Mouse (Mus musculus) C2C12 (cell line): ENCODE data around the gene Tmprss7. TPM values are rescaled to one million over a fixed set of nuclear protein-coding genes. Genes with fewer than 3 reads are reported as not detected.

Source experiments
- H3K27me3 ChIP-seq: one replicate; pipeline ENCODE4 v1.6.1; 2011; ENCODE audit not compliant: control insufficient read depth, insufficient read depth, insufficient read length
- H3K36me3 ChIP-seq: one replicate; pipeline ENCODE4 v1.6.1; 2011; ENCODE audit not compliant: control insufficient read depth, insufficient read depth
- H3K4me3 ChIP-seq: one replicate; pipeline ENCODE4 v1.5.1; 2011; ENCODE audit warnings: mild to moderate bottlenecking, control low read depth; ENCODE audit not compliant: poor library complexity, insufficient read depth, severe bottlenecking
- H3K79me2 ChIP-seq: one replicate; pipeline ENCODE4 v1.6.1; 2011; ENCODE audit not compliant: control insufficient read depth, insufficient read depth
- H3K79me3 ChIP-seq: one replicate; pipeline ENCODE4 v1.6.1; 2011; ENCODE audit warnings: low read depth, control low read depth
- H3ac ChIP-seq: one replicate; pipeline ENCODE3; 2011; ENCODE audit warnings: low read depth; ENCODE audit not compliant: control insufficient read depth, insufficient read length
- CEBPB ChIP-seq: IDR thresholded peaks from one replicate; pipeline ENCODE4 v1.6.1; 2011; ENCODE audit warnings: low read depth, mild to moderate bottlenecking, control low read depth, moderate library complexity
- CTCF ChIP-seq: IDR thresholded peaks from one replicate; pipeline ENCODE4 v1.5.1; 2011; ENCODE audit not compliant: control insufficient read depth, insufficient read depth, insufficient read length
- FOSL1 ChIP-seq: IDR thresholded peaks from one replicate; pipeline ENCODE4 v1.8.0; 2011; ENCODE audit warnings: mild to moderate bottlenecking, low read length; ENCODE audit not compliant: poor library complexity, insufficient read depth, severe bottlenecking
- MAX ChIP-seq: IDR thresholded peaks from one replicate; pipeline ENCODE4 v1.6.1; 2011; ENCODE audit warnings: mild to moderate bottlenecking, control low read depth
- MYOD1 ChIP-seq: IDR thresholded peaks from one replicate; pipeline ENCODE4 v1.6.1; 2011; ENCODE audit warnings: low read depth; ENCODE audit not compliant: control insufficient read depth, insufficient read length
- MYOG ChIP-seq: IDR thresholded peaks from one replicate; pipeline ENCODE4 v1.6.1; 2011; ENCODE audit not compliant: control insufficient read depth, insufficient read length; ENCODE audit errors: extremely low read depth
- USF1 ChIP-seq: IDR thresholded peaks from one replicate; pipeline ENCODE4 v1.6.1; 2011; ENCODE audit warnings: low read depth, mild to moderate bottlenecking, control low read depth, moderate library complexity
- polyA plus RNA-seq: library from polyadenylated mRNA; unstranded; fragments of >200 nt; fragmentation: generic; extraction: Trizol; gene quantifications from one replicate; pipeline ENCODE4 v1.2.1, GENCODE M21; 2012; ENCODE audit warnings: missing spikeins

Gene Tmprss7
- polyA plus RNA-seq, 1 experiment: not detected

DNA sequence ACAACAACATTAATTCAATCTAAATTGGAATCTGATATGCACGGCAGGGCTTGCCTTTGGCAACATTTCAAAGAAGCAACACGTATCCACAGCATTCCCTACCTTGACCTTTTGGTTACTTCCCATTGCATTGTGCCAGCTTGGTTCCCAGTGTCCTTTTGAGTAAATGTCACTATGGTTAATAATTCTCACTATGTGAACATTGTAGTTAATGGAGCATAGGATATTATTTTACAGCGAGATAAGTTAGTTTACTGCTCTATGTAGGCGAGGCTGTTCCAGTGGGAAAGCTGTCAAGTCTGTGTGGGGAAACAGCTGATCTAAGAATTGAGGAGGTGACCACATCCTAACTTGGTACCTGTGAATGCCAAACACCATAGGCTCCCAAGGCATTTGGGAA, 23.5 kb downstream of the Tmprss7 start:
- no peak overlapping the region for H3K4me3 ChIP-seq
- H3K27me3 ChIP-seq: no peaks in the 10 kb centered on the region
- no peaks in the 10 kb centered on the region for H3K79me3 ChIP-seq
- no peaks in the 10 kb centered on the region for H3K79me2 ChIP-seq
- no peak for TF ChIP-seq USF1
- TF ChIP-seq MYOG: no peak
- no peak for TF ChIP-seq CTCF
- TF ChIP-seq FOSL1: no peak
- H3K36me3 ChIP-seq: no peaks in the 10 kb centered on the region
- no peak overlapping the region for H3ac ChIP-seq

DNA sequence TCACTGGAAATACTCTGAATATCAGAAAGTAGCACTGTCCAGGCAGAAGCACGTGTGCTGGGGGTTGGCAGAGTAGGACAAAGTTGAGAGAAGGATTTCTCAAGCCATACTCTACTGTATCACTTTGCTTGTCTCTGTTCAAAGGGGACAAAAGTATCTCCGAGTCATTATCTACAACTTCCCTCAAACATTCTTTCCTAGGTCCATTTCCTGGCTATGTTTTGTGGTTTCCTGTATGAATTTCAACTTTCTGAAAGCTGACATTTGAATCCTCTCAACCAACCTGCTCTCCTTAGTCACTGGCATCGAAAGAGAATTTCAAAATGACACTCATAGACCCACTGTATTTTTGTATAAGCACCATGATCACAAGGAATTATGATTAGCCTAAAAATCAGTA, 25.3 kb downstream of the Tmprss7 start:
- TF ChIP-seq MYOG (no peak), CTCF (no peak), MAX (no peak), CEBPB (no peak), FOSL1 (no peak), MYOD1 (no peak), USF1 (no peak)

DNA sequence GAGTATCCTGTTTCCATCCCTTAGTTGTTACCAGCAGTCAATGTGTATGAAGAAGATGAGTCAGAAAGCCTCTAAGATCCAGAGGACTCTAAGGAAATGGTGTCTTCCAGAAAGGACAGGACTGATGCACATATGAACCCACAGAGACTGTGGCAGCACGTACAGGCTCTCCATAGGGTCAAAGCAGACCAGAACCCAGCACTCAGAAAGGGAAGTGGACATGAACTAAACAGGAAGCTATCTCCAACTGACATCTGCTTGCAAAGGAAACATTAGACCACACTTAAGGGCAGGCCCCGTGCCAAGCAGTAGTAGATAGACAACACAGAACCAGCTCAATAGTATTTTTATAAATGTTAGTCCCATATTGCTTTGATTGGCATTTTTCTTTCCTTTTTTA, 27.3 kb downstream of the Tmprss7 start:
- no peak overlapping the region for H3K4me3 ChIP-seq
- TF ChIP-seq CTCF: no peak
- TF ChIP-seq FOSL1: no peak
- no peak for TF ChIP-seq USF1
- TF ChIP-seq MYOG: no peak
- no peak for TF ChIP-seq MYOD1
- no peak for TF ChIP-seq CEBPB
- no peak for TF ChIP-seq MAX
- no peak overlapping the region for H3ac ChIP-seq
- H3K36me3 ChIP-seq: no peaks in the 10 kb centered on the region
- no peaks in the 10 kb centered on the region for H3K79me3 ChIP-seq
- H3K27me3 ChIP-seq: no peaks in the 10 kb centered on the region
- H3K79me2 ChIP-seq: no peaks in the 10 kb centered on the region

More for the DNA sequence above, 25.3 kb downstream of the Tmprss7 start:
- Histone ChIP-seq H3K79me2 (no peaks in the 10 kb centered on the region), H3K4me3 (no peak overlapping the region), H3K79me3 (no peaks in the 10 kb centered on the region), H3K36me3 (no peaks in the 10 kb centered on the region), H3K27me3 (no peaks in the 10 kb centered on the region), H3ac (no peak overlapping the region)

DNA sequence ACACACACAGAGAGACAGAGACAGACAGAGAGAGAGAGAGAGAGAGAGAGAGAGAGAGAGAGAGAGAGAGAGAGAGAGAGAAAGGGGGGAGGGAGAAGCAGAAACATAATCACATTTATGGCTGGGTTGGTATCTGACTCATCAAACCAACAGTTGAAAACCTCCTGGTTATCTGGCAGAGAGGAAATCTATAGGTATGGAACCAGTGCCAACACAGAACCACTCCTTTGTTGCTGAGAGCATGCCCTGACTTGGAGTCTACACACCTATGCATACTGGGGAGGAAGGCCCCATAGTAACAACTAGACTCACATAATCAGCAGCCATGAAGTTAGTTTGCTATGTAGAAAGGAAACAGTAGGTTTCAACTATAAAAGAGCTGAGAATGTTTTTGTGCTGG, 31.1 kb downstream of the Tmprss7 start:
- no peaks in the 10 kb centered on the region for H3K36me3 ChIP-seq
- TF ChIP-seq MYOD1 (no peak), CTCF (no peak), FOSL1 (no peak), MYOG (no peak), USF1 (no peak), MAX (no peak), CEBPB (no peak)

DNA sequence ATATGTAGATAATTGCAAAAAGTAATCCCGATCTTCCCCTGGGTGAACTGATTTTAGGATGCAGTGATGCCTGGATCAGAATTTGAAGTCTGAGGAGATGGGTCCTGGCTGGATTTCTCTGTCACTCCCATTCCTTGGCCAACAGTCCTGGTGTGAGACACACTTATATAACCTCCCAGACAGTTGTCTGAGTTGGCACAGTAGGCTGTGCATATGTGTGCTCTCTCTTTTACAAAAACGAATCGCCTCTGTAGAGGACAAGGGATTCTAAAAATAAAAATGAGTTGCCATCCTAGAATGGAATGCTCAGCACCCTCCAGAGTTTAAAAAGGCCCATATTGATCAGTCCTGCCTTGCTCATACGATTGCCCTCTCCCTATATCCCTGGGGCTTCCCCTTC, 33.9 kb downstream of the Tmprss7 start:
- no peaks in the 10 kb centered on the region for H3K27me3 ChIP-seq
- H3K36me3 ChIP-seq: no peaks in the 10 kb centered on the region
- no peak for TF ChIP-seq USF1
- H3K79me3 ChIP-seq: no peaks in the 10 kb centered on the region
- H3ac ChIP-seq: no peak overlapping the region
- H3K4me3 ChIP-seq: no peak overlapping the region
- no peaks in the 10 kb centered on the region for H3K79me2 ChIP-seq

More for the DNA sequence above, 31.1 kb downstream of the Tmprss7 start:
- no peak overlapping the region for H3K4me3 ChIP-seq
- H3K79me2 ChIP-seq: no peaks in the 10 kb centered on the region
- no peaks in the 10 kb centered on the region for H3K27me3 ChIP-seq
- H3ac ChIP-seq: no peak overlapping the region
- H3K79me3 ChIP-seq: no peaks in the 10 kb centered on the region

DNA sequence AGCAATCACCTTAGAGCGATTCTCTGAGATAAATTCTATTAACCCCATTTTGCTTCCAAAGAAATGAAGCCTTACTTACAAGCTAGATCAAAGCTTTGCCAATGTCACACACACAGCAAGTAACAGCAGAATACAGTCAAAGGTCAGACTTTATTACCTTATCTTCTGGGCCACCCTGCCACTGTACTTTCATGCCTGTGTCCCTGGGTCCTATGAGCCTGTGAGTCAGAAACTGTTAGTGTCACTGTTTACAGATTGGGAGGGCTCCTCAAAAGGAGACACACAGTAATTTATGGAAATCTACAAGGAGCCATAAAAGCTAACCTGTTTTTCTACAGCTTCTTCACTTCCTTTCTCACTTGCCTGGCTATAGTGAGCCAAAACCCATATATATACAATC, 35.2 kb downstream of the Tmprss7 start:
- Histone ChIP-seq H3K79me3 (no peaks in the 10 kb centered on the region), H3K79me2 (no peaks in the 10 kb centered on the region), H3K4me3 (no peak overlapping the region), H3K27me3 (no peaks in the 10 kb centered on the region), H3K36me3 (no peaks in the 10 kb centered on the region), H3ac (no peak overlapping the region)
- TF ChIP-seq USF1 (no peak), CTCF (no peak), FOSL1 (no peak), MYOD1 (no peak), MYOG (no peak), CEBPB (no peak), MAX (no peak)
